Mouse (Mus musculus) olfactory bulb, adult 2 months (tissue): ENCODE measurements at regions not wholly inside any gene's neighbourhood (a gene's known extent, or its start where the extent isn't known, plus 50 kb on each side); places are given as distances from the start of the nearest gene placed in this dataset.

Source experiments
- CTCF ChIP-seq: fragments of 200-500 bp; IDR thresholded peaks from 2 replicates; pipeline ENCODE4 v1.5.1; 2012; ENCODE audit warnings: low read depth, mild to moderate bottlenecking, low read length, moderate library complexity; ENCODE audit not compliant: insufficient read depth
- POLR2A ChIP-seq: fragments of 200-500 bp; IDR thresholded peaks from 2 replicates; pipeline ENCODE4 v1.6.1; 2012; ENCODE audit warnings: mild to moderate bottlenecking, low read depth, low read length, moderate library complexity; ENCODE audit not compliant: insufficient read depth

DNA sequence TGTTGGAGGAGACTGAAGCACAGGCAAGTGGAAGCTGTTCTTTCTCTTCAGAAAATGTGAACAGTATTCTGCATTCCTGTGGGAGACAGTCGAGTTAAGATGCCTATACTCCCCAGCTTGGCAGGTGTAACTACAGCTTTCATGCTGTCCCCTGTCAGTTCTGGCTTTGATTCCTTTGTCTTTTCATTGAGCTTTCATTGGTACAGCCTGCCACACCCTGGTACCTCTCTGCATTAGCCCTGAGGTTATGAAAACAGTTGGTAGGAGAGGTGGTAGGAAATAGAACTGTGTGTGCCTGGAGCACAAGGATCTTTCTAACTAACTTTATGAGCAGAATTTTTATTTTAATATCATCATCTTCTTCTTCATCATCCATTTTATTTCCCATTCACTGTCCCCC lies 551.6 kb downstream of the Car8 start:
- TF ChIP-seq POLR2A (no peak), CTCF (no peak)
